Mouse (Mus musculus) hindbrain, embryonic 15.5 days (tissue): Measurements from ENCODE around the gene Col4a2. TPM values are rescaled to one million over a fixed set of nuclear protein-coding genes. Genes with fewer than 3 reads are reported as not detected.

ENCODE experiments used
- ATAC-seq: fragments of 200-750 bp; cut with Nextera tagmentation; 2 replicates; pipeline ENCODE4 v1.8.0; 2017; ENCODE audit warnings: low read depth, moderate number of reproducible peaks, moderate TSS enrichment; ENCODE audit not compliant: low FRiP score
- H3K27ac ChIP-seq: fragments of 300-500 bp; sonication (generic); replicated peaks from 2 replicates; pipeline ENCODE4 v1.5.1; 2015; ENCODE audit warnings: mild to moderate bottlenecking, inconsistent platforms
- H3K27me3 ChIP-seq: fragments of 300-500 bp; sonication (generic); 2 replicates; pipeline ENCODE4 v1.6.1; 2015; ENCODE audit warnings: control low read depth, inconsistent platforms
- H3K36me3 ChIP-seq: fragments of 300-500 bp; sonication (generic); 2 replicates; pipeline ENCODE4 v1.6.1; 2015; ENCODE audit warnings: control low read depth, inconsistent platforms
- H3K4me1 ChIP-seq: fragments of 300-500 bp; sonication (generic); replicated peaks from 2 replicates; pipeline ENCODE4 v1.6.1; 2015; ENCODE audit warnings: control low read depth, inconsistent platforms
- H3K4me2 ChIP-seq: fragments of 300-500 bp; sonication (generic); 2 replicates; pipeline ENCODE4 v1.6.1; 2015; ENCODE audit warnings: moderate library complexity, mild to moderate bottlenecking, inconsistent platforms
- H3K4me3 ChIP-seq: fragments of 300-500 bp; sonication (generic); 2 replicates; pipeline ENCODE4 v1.5.1; 2015; ENCODE audit warnings: mild to moderate bottlenecking, inconsistent platforms
- H3K9ac ChIP-seq: fragments of 300-500 bp; sonication (generic); 2 replicates; pipeline ENCODE4 v1.6.1; 2015; ENCODE audit warnings: inconsistent platforms
- H3K9me3 ChIP-seq: fragments of 300-500 bp; sonication (generic); 2 replicates; pipeline ENCODE4 v1.6.1; 2016; ENCODE audit warnings: control low read depth, inconsistent platforms
- WGBS: fragments of 180-500 bp; shearing (Covaris S2); methylation state at CpG from one replicate; pipeline ENCODE4 v1.1.7; 2015; 5-methylcytosine and 5-hydroxymethylcytosine counted together
- polyA plus RNA-seq: library from polyadenylated mRNA; unstranded; fragments of >200 nt; fragmentation: Nextera tagmentation; extraction: Ambion mirVana; gene quantifications from 2 replicates; pipeline ENCODE4 v1.2.1, GENCODE M21; 2015

Gene Col4a2
- polyA plus RNA-seq, 1 experiment from 2014 or later = 43.0 TPM

DNA sequence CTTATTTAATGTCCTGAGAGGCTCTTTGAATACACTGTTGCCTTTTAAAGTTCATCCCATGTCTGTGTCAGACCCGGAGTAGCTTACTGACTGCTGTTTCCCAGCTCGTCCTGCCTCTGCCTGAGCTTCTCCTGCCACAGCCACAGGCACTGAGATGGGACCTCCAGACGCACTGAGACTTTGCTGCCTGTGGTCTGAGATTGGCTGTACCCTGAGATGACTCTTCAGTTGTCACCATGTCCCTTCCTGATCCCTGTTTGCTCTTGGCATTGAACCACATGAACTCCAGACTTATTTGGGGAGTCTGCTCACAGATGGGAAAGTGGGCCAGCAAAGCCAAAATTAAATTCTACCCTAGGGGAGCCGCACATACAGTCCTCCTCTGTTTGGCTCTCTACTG lies 54.1 kb downstream of the Col4a2 start:
- ATAC-seq = no peak
- Histone ChIP-seq H3K36me3 (no peaks in the 10 kb centered on the region), H3K27me3 (no peaks in the 10 kb centered on the region), H3K27ac (no peak overlapping the region), H3K4me1 (peaks cover 20% of the 10 kb centered on the region), H3K4me3 (no peak overlapping the region), H3K9me3 (no peaks in the 10 kb centered on the region), H3K9ac (no peak overlapping the region), H3K4me2 (no peak overlapping the region)
- WGBS = 79% methylated on average over 4 of the region's 4 CpGs

DNA sequence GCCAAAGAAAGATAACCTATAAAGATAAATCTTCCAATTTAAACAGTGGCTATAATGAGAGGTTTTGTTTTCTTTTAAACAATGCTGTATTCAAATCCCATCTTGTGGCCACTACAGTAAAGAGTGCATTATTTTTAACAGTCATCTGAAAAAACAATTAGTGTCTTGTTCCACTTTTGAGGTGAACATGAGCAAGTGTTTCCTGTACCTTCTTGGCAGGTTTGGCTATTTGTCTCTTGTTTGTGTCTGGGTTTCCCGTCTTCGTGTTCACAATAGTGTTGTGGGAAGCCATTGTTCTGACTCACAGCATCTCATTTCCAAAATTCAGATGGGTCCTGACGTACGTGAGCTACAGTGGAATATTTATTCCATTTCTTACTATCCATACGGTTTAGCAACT lies 55.1 kb downstream of the Col4a2 start:
- WGBS = 75% methylated on average over 5 of the region's 5 CpGs
- H3K4me2 ChIP-seq = no peak overlapping the region
- H3K27ac ChIP-seq = no peak overlapping the region
- H3K4me1 ChIP-seq = peaks cover 11% of the 10 kb centered on the region
- H3K27me3 ChIP-seq = no peaks in the 10 kb centered on the region
- H3K36me3 ChIP-seq = no peaks in the 10 kb centered on the region
- no peak for ATAC-seq
- no peaks in the 10 kb centered on the region for H3K9me3 ChIP-seq
- no peak overlapping the region for H3K9ac ChIP-seq
- H3K4me3 ChIP-seq = no peak overlapping the region

DNA sequence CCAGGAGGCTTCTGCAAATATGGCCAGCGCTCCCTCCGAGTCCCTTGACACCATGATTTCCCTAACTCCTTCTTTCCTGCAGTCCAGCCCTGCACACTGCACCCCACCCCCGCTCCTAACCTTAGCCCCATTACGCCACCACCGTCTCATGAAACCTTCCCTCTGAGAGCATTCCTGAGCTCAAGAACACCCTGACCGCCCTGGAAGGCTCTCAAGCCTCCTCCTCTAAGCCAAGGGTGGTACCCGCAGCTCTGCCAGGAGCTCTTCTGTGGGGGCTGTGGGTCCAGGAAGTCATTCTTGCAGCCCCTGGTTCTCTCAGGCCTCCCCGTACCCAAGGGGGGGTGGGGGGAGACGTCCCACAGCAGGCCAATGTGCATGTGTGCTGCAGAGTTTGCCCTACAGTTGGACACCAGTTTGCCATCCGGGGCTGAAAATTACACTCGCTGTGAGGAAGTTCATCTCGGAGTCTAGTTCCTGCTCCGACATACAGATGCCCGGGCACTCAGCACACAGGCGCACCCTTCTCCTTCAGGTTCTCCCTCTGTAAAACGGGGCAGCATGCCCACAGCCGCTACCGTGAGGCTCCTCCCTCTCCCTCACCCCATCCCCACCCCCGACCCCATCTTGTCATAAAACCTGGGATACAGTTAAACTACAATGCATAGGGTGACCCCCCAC lies 57.1 kb downstream of the Col4a2 start:
- H3K27me3 ChIP-seq = no peaks in the 10 kb centered on the region
- WGBS = 82% methylated on average over 19 of the region's 19 CpGs
- no peak overlapping the region for H3K4me2 ChIP-seq
- H3K9me3 ChIP-seq = no peaks in the 10 kb centered on the region
- ATAC-seq = no peak
- H3K4me3 ChIP-seq = no peak overlapping the region
- no peak overlapping the region for H3K9ac ChIP-seq
- H3K4me1 ChIP-seq = no peaks in the 10 kb centered on the region
- H3K27ac ChIP-seq = no peak overlapping the region
- H3K36me3 ChIP-seq = no peaks in the 10 kb centered on the region

DNA sequence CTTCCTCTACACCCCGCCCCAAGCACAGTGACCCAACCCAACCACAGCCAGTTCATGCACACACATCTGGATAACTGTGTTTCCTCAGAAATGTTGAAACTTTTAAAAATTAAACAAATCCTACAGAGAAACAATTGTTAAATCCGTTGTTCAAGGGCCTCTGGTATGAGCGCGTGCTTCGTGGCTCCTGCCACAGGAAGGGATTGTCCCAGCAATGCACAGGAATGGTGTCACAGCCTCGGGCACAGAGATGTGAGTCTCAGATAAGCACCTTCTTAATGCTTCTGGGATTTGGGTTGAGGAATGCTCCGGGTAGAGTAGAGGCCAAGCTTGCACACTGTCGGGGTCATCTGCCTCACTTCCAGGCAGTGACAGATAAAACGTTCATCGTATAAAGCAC lies 58.7 kb downstream of the Col4a2 start:
- no peak for ATAC-seq
- Histone ChIP-seq H3K27ac (no peak overlapping the region), H3K9ac (no peak overlapping the region), H3K9me3 (no peaks in the 10 kb centered on the region), H3K4me3 (no peak overlapping the region), H3K4me2 (no peak overlapping the region), H3K4me1 (no peaks in the 10 kb centered on the region; the same call in 1 of the 2 replicates), H3K27me3 (no peaks in the 10 kb centered on the region), H3K36me3 (no peaks in the 10 kb centered on the region)
- 82% methylated on average over 10 of the region's 10 CpGs for WGBS

DNA sequence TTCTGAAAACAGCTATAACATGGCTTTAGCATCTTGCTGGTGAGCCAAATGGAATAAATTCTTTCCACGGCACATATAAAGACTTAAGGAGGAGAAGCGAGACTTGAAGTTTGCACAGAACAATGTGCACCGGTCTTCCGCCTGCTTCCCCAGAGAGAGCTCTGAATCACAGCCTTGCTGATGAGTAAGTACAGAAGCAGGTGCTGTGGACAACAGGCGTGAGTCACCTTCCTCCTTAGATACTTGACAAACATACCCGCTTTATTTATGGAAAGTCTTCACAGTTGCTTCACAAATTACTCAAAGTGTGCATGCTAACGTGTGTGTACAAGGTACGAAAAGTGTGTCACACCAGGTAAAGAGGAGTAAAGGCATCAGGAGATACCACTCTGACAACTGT lies 59.5 kb downstream of the Col4a2 start:
- ATAC-seq = no peak
- H3K4me2 ChIP-seq = no peak overlapping the region
- no peak overlapping the region for H3K9ac ChIP-seq
- H3K27ac ChIP-seq = no peak overlapping the region
- H3K4me1 ChIP-seq = no peaks in the 10 kb centered on the region; the same call in 1 of the 2 replicates
- 95% methylated on average over 8 of the region's 8 CpGs for WGBS
- H3K9me3 ChIP-seq = no peaks in the 10 kb centered on the region
- H3K36me3 ChIP-seq = no peaks in the 10 kb centered on the region
- H3K27me3 ChIP-seq = no peaks in the 10 kb centered on the region
- no peak overlapping the region for H3K4me3 ChIP-seq

DNA sequence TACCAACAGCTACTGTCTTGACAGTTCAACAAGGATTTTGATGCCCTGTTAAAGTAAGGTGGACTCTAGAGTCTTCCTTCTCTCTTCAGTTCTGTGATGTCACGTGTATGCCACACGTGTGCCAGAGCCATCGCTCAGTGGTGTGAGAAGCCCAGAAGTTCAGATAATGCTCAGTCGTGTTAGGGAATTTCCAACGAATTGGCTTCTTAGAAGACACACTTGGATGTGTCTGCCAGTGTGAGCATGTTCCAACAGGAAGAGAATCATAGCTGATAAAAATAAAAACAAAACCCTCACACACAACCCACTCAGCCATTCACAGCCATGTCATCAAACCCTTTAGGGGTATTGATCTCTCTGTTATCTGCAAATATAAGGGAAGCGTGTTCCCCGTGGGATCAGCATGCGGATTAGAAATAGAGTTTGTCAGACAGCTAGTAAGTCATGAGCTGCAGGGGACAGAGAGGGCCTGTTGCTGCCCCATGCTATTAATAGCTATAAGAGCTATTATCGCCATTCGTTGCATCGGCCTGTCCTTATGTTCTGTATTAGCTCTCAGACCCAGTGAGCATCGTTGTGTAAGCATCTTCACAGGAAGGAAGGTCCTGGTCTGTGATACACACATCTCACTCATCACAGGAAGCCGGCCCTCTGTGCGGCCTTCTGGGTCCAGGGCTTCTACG lies 61.2 kb downstream of the Col4a2 start:
- no peak overlapping the region for H3K27ac ChIP-seq
- no peaks in the 10 kb centered on the region for H3K36me3 ChIP-seq
- no peaks in the 10 kb centered on the region for H3K27me3 ChIP-seq
- no peak for ATAC-seq
- no peaks in the 10 kb centered on the region for H3K9me3 ChIP-seq
- no peaks in the 10 kb centered on the region; the same call in 1 of the 2 replicates for H3K4me1 ChIP-seq
- WGBS = 88% methylated on average over 15 of the region's 15 CpGs
- H3K4me3 ChIP-seq = no peak overlapping the region
- H3K4me2 ChIP-seq = no peak overlapping the region
- no peak overlapping the region for H3K9ac ChIP-seq

DNA sequence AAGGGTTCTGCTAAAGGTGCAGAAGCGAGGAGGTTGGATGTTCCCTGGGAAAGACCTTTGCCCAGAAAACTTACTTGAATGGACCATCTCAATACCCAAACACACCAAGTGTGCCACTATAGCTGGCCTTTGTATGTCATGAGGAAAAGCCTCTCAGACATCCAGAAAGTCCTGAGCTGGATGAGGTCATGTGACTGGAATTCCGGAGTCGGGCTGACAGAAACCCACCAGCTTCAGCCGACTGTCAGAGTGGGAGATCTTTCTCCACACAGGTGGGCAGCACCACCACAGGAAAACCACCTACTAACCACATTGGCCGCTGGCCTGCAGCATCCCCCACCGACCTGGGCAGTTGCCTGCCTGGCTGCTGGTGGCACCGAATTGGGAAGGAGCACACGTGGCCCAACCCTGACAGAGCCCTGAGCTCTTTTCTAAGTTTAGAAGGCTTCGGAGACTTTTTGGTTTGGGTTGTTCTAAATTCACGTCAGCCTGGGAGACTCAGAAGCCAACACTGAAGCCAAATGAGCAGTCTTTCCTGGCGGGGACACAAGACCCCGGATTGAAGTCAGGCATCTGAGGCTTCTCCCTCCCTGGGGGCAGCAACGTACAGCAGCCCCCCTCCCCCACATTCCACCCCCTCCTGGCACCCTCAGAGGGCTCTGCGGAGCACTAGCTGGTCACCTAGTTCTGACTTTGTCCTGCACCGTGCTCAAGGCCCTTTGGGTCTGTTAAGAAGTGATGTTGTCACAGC lies 61.9 kb downstream of the Col4a2 start:
- H3K36me3 ChIP-seq = no peaks in the 10 kb centered on the region
- no peak overlapping the region for H3K27ac ChIP-seq
- H3K9me3 ChIP-seq = no peaks in the 10 kb centered on the region
- ATAC-seq = no peak
- no peaks in the 10 kb centered on the region for H3K27me3 ChIP-seq
- no peak overlapping the region for H3K9ac ChIP-seq
- no peaks in the 10 kb centered on the region; the same call in 1 of the 2 replicates for H3K4me1 ChIP-seq
- H3K4me2 ChIP-seq = no peak overlapping the region
- WGBS = 90% methylated on average over 15 of the region's 15 CpGs
- H3K4me3 ChIP-seq = no peak overlapping the region

DNA sequence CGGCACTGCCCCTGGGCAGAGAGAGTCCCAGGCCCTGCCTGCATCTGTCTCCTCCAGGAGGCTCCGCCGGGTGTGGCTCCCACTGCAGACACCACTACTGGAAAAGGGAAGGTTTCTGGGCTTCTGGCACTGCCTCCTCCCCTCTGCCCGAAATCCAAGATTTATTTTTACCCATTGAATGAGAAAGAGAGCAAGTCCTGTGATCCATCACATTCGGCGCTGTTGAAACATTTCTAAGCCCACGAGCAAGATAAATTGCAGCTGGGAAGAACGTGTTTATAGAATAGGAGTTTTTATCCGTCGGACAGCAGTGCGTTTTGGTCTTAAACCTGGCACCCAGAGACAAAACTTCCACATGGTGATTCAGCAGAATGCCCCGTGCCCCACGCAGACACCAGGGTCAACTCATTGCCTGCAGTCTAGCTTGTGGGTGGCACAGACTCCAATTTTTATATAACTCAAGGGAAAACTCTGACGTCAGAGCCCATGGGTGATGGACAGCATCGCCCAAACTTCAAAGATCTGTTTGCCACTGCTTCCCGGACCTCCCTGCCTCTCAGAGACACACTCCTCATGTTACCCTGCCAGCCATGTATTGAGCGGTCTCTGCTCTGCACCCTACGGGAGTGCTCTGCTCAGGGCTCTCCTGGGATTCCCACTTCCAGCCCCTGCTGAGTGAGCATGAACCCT lies 63.3 kb downstream of the Col4a2 start:
- H3K4me3 ChIP-seq = no peak overlapping the region
- no peaks in the 10 kb centered on the region; the same call in 1 of the 2 replicates for H3K4me1 ChIP-seq
- H3K9ac ChIP-seq = no peak overlapping the region
- H3K9me3 ChIP-seq = no peaks in the 10 kb centered on the region
- no peak overlapping the region for H3K27ac ChIP-seq
- H3K27me3 ChIP-seq = no peaks in the 10 kb centered on the region
- 66% methylated on average over 18 of the region's 18 CpGs for WGBS
- H3K4me2 ChIP-seq = no peak overlapping the region
- H3K36me3 ChIP-seq = no peaks in the 10 kb centered on the region
- no peak for ATAC-seq

DNA sequence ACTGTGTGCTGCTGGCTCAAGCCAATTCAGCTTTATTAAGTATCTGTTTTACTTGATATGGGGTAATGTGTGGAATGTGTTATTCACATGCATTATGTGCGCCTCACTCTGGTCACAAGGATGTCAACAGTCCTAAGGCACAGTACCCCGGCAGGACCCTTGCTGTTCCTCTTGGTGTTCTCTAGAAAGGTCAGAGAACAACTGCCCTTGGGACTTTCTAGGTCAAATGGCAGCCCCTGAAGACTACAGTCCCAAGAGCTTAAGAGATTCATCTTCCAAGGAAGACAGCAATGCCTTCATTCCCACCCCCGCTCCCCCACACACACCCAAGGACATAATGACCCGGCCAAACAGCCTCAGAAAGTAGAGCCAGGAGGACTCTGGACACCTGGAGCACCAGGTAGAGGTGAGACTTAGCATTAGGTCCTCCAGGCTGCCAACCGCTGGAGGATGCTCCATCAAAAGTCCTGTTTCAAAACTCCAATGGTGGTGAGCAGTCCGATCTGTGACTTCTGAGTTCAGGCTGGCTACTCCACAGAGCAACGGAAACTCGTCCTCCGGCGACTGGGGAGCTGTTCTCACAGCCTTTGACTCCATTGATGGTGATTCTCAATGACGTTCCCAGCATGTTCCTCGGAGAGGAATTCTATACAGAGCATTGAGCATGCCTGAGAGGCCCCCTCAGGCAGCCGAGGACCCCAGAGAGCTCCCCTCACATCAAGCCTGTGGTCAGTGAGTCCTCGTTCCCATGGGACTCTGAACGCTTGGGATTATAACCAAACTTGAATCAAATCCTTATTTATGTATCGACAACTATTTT lies 65.0 kb downstream of the Col4a2 start:
- Histone ChIP-seq H3K4me1 (peaks cover 17% of the 10 kb centered on the region), H3K27ac (no peak overlapping the region), H3K36me3 (no peaks in the 10 kb centered on the region), H3K9me3 (no peaks in the 10 kb centered on the region), H3K9ac (no peak overlapping the region), H3K4me2 (no peak overlapping the region), H3K4me3 (no peak overlapping the region), H3K27me3 (no peaks in the 10 kb centered on the region)
- WGBS = 66% methylated on average over 16 of the region's 16 CpGs
- ATAC-seq = no peak

DNA sequence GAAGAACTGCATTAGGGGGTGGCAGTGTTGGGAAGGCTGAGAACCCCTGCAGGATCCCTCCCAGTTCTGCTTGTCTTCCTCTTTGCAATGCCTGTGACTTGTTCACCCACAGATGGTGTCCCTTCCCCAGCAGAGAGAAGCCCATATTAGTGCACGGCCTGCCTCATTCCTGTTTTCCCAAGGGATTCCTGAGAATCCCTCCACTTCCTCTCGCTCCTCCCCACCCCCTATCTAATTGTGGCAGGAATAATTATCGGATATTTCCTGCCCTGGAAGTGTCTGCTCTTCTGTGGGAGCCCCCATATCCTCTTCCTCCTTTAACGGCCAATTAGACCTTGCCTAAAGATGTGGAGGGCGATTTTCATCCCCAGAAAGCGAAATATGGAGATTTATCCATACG lies 67.0 kb downstream of the Col4a2 start:
- Histone ChIP-seq H3K9me3 (no peaks in the 10 kb centered on the region), H3K4me3 (no peak overlapping the region), H3K27me3 (no peaks in the 10 kb centered on the region), H3K4me1 (peaks cover 18% of the 10 kb centered on the region), H3K36me3 (no peaks in the 10 kb centered on the region), H3K9ac (no peak overlapping the region), H3K4me2 (no peak overlapping the region), H3K27ac (no peak overlapping the region)
- no peak for ATAC-seq
- 80% methylated on average over 7 of the region's 7 CpGs for WGBS

DNA sequence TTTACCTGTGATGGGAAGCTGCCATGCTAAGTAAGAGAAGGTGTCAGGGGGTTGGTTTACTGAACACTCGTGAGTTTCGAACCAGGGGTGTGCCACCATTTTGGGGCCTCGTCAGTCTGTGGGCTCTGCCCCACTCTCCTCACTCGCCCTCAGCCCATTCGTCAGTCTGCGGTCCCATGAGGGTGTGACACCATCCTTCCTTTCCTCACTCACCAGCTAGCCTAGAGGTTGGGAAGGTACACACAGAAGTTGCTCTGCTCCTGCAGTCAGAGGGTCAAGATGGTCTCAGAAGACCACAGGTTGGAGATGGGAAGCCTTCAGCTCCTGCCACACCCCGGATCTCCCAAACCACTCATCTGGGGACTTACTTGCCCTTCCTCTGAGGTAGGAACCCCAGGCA lies 68.9 kb downstream of the Col4a2 start:
- WGBS = 92% methylated on average over 7 of the region's 7 CpGs
- no peaks in the 10 kb centered on the region for H3K27me3 ChIP-seq
- no peak overlapping the region for H3K9ac ChIP-seq
- no peak overlapping the region for H3K27ac ChIP-seq
- no peak for ATAC-seq
- H3K9me3 ChIP-seq = no peaks in the 10 kb centered on the region
- H3K4me1 ChIP-seq = peaks cover 18% of the 10 kb centered on the region
- no peak overlapping the region for H3K4me3 ChIP-seq
- H3K4me2 ChIP-seq = no peak overlapping the region
- H3K36me3 ChIP-seq = no peaks in the 10 kb centered on the region
